Mouse (Mus musculus): ENCODE data around the gene Eif4e. TPM values are rescaled to one million over a fixed set of nuclear protein-coding genes. Genes with fewer than 3 reads are reported as not detected.

Eif4e gene
- polyA plus RNA-seq (2012; ENCODE audit: insufficient read depth, low replicate concordance), result 8.6 TPM in 1 of 2 replicates, not detected in the other

GRCm38 (mm10) chr3:138526073-138526915 is at the start of gene Eif4e:
Gene Eif4e, plus strand, starts transcription at chr3:138526179.
- TF ChIP-seq FLI1 (IDR thresholded peaks at IDR 0.05; ENCODE audit: low read length) (no peak), GATA1 (IDR thresholded peaks at IDR 0.05; ENCODE audit: borderline replicate concordance, low read length) (no peak)
- Histone ChIP-seq H3K4me3 (replicated peaks) (peak within 1 kb of the TSS; percentile 97), H3K36me3 (replicated peaks; ENCODE audit: low read length) (no peaks in the 10 kb centered on the region), H3K9me3 (no peaks in the 10 kb centered on the region), H3K27me3 (replicated peaks) (no peaks in the 10 kb centered on the region), H3K4me1 (peaks cover 42% of the 10 kb centered on the region)

- Histone ChIP-seq H3K36me3 (replicated peaks; ENCODE audit: low read length) (peaks cover 89% of the 10 kb centered on the region), H3K4me3 (replicated peaks) (no peak overlapping the region), H3K9me3 (0 out of 2 replicates have a peak, but pooled peaks cover under 1% of the 10 kb centered on the region), H3K27me3 (replicated peaks) (no peaks in the 10 kb centered on the region), H3K4me1 (peaks cover 32% of the 10 kb centered on the region)
- no peak for TF ChIP-seq GATA1 (IDR thresholded peaks at IDR 0.05; ENCODE audit: borderline replicate concordance, low read length)
- no peak for TF ChIP-seq FLI1 (IDR thresholded peaks at IDR 0.05; ENCODE audit: low read length)
Measured at GRCm38 (mm10) chr3:138479489-138479888, 46.5 kb upstream of the Eif4e start.

DNA sequence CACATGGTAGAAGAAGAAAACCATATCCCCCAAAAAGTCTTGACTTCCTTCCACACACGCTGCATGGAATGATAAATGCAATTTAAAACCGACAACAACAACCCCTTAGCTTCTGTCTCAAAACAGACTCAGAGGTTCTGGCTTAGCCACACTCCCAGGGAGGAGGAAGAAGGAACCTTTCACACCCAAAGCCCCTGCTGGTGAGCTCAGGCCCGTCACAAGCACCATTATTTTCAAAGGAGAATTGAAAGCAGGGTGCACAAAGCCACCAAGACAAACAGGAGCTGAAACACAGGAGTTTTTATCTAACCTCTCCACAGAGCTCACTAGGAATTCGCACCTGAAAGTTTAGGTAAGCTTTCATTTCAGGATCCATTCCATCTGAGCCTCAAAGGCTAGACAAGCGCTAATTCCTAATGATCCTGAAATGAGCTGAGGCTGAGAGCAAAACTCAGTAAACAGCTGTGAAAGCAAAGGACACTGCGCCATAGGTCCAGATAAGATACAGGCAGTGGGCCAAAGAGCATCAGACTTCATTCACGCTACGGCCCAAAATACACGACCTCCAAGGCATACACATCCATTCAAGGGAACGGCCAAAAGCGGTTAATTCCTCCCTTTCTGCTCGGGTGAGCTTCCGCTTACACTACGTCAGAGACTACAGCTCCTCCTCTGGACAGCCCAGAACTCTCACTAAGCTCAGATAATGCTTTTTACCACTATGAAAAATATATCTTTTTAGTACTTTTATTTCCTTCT is 44.3 kb upstream of the Eif4e start:
- Histone ChIP-seq H3K27me3 (replicated peaks) (no peaks in the 10 kb centered on the region), H3K4me3 (replicated peaks) (no peak overlapping the region), H3K4me1 (peaks cover 43% of the 10 kb centered on the region), H3K36me3 (replicated peaks; ENCODE audit: low read length) (peaks cover 87% of the 10 kb centered on the region), H3K9me3 (0 out of 2 replicates have a peak, but pooled peaks cover 3% of the 10 kb centered on the region)
- TF ChIP-seq FLI1 (IDR thresholded peaks at IDR 0.05; ENCODE audit: low read length) (no peak), GATA1 (IDR thresholded peaks at IDR 0.05; ENCODE audit: borderline replicate concordance, low read length) (no peak)

- Histone ChIP-seq H3K36me3 (replicated peaks; ENCODE audit: low read length) (peaks cover 82% of the 10 kb centered on the region), H3K4me1 (peaks cover 58% of the 10 kb centered on the region), H3K9me3 (0 out of 2 replicates have a peak, but pooled peaks cover 3% of the 10 kb centered on the region), H3K4me3 (replicated peaks) (no peak overlapping the region), H3K27me3 (replicated peaks) (no peaks in the 10 kb centered on the region)
- TF ChIP-seq GATA1 (IDR thresholded peaks at IDR 0.05; ENCODE audit: borderline replicate concordance, low read length) (no peak), FLI1 (IDR thresholded peaks at IDR 0.05; ENCODE audit: low read length) (no peak)
Measured at GRCm38 (mm10) chr3:138483240-138483639, 42.7 kb upstream of the Eif4e start.

DNA sequence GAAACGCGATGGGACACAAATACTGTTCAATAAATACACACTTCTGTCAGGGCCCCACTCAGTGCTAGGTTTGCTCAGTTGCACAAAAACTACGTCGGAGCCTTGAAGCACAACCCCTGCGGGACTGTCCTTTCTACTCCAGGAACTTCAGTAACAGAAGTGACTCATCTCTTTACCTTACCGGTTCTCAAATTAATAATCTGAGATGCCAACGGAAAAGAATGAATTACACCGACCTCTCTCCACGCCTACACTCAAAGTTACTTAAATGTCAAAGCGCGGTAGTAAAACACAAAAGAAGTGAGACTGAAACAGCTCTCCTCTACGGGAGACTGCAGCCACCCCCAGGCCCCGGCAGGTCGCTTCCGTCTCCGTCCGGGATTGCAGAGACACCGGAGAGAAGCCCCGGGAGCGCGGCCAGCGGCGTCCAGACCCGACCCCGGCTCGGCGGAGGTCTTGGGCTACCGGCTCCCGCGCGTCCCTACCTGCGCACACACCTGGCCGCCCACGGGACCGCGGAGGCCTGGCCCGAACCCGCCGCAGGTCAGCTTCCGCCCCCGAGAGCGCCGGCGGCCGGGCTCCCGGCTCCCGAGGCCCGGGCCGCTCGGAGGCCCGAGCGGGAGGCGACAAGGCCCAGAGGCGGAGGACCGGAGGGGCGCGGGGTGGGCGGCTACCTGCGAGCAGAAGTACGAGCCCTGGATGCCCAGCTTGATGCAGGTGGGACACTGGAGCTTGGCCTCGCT is 37.2 kb upstream of the Eif4e start:
- H3K4me3 ChIP-seq (replicated peaks), result peak overlapping the region; percentile 100
- no peak for TF ChIP-seq GATA1 (IDR thresholded peaks at IDR 0.05; ENCODE audit: borderline replicate concordance, low read length)
- TF ChIP-seq FLI1 (IDR thresholded peaks at IDR 0.05; ENCODE audit: low read length), result no peak
- peaks cover 44% of the 10 kb centered on the region for H3K4me1 ChIP-seq
- peaks cover 31% of the 10 kb centered on the region for H3K36me3 ChIP-seq (replicated peaks; ENCODE audit: low read length)
- H3K9me3 ChIP-seq, result peaks cover 7% of the 10 kb centered on the region; the same call in 1 of the 2 replicates
- H3K27me3 ChIP-seq (replicated peaks), result no peaks in the 10 kb centered on the region

GRCm38 (mm10) chr3:138489327-138490033 is 36.5 kb upstream of the Eif4e start, which contains the start of gene Metap1:
Gene Metap1, minus strand, starts transcription at chr3:138489515.
- TF ChIP-seq GATA1 (IDR thresholded peaks at IDR 0.05; ENCODE audit: borderline replicate concordance, low read length) (no peak), FLI1 (IDR thresholded peaks at IDR 0.05; ENCODE audit: low read length) (no peak)
- peaks cover 7% of the 10 kb centered on the region; the same call in 1 of the 2 replicates for H3K9me3 ChIP-seq
- H3K36me3 ChIP-seq (replicated peaks; ENCODE audit: low read length), result peaks cover 24% of the 10 kb centered on the region
- H3K4me1 ChIP-seq, result peaks cover 50% of the 10 kb centered on the region
- no peaks in the 10 kb centered on the region for H3K27me3 ChIP-seq (replicated peaks)
- peak within 1 kb of the TSS; percentile 100 for H3K4me3 ChIP-seq (replicated peaks)

DNA sequence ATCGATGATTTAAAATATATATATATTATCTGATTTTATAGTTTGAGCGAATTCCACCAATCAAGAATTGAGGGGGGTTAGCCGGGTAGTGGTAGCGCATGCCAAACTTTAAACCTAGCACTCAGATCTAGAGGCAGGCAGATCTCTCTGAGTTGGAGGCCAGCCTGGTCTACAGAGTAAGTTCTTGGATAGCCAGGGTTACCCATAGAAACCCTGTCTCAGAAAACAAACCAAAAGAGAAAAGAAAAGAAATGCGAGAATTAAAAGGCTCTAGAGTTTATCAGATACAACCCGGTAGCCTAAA is 36.0 kb upstream of the Eif4e start:
- no peak for TF ChIP-seq FLI1 (IDR thresholded peaks at IDR 0.05; ENCODE audit: low read length)
- no peak for TF ChIP-seq GATA1 (IDR thresholded peaks at IDR 0.05; ENCODE audit: borderline replicate concordance, low read length)
- peak overlapping the region; percentile 100 for H3K4me3 ChIP-seq (replicated peaks)
- H3K36me3 ChIP-seq (replicated peaks; ENCODE audit: low read length), result peaks cover 19% of the 10 kb centered on the region
- peaks cover 51% of the 10 kb centered on the region for H3K4me1 ChIP-seq
- H3K27me3 ChIP-seq (replicated peaks), result no peaks in the 10 kb centered on the region
- H3K9me3 ChIP-seq, result peaks cover 4% of the 10 kb centered on the region; the same call in 1 of the 2 replicates

GRCm38 (mm10) chr3:138493668-138494067 is 32.3 kb upstream of the Eif4e start:
- Histone ChIP-seq H3K36me3 (replicated peaks; ENCODE audit: low read length) (no peaks in the 10 kb centered on the region), H3K9me3 (peaks cover 12% of the 10 kb centered on the region), H3K4me1 (peaks cover 56% of the 10 kb centered on the region), H3K4me3 (replicated peaks) (no peak overlapping the region), H3K27me3 (replicated peaks) (no peaks in the 10 kb centered on the region)
- no peak for TF ChIP-seq FLI1 (IDR thresholded peaks at IDR 0.05; ENCODE audit: low read length)
- TF ChIP-seq GATA1 (IDR thresholded peaks at IDR 0.05; ENCODE audit: borderline replicate concordance, low read length), result no peak

- Histone ChIP-seq H3K36me3 (replicated peaks; ENCODE audit: low read length) (no peaks in the 10 kb centered on the region), H3K9me3 (peaks cover 15% of the 10 kb centered on the region), H3K27me3 (replicated peaks) (no peaks in the 10 kb centered on the region), H3K4me3 (replicated peaks) (peak overlapping the region; percentile 85), H3K4me1 (peaks cover 58% of the 10 kb centered on the region)
- TF ChIP-seq FLI1 (IDR thresholded peaks at IDR 0.05; ENCODE audit: low read length) (no peak), GATA1 (IDR thresholded peaks at IDR 0.05; ENCODE audit: borderline replicate concordance, low read length) (no peak)
Measured at GRCm38 (mm10) chr3:138494565-138494964, 31.4 kb upstream of the Eif4e start.
